Mouse (Mus musculus): ENCODE results near the gene Gpatch2l.

Gene Gpatch2l

DNA sequence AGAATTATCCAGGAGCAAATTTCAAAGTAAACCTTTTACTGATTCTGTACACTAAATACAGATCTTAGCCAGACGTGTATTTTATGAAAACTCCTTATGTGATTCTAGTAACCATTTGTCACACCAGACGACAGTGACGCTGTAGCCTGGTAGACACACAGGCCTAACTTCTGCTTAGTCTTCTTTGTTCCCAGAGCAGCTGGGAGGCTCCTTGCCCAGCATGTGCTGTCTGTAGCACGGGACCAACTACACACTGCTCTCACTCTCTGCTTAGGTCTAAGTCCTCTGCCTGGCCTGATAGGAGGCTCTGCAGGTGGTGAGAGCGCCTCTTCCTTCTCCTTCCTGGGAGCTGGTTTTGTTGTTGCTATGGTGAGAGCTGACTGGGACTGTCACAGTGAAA lies 35.2 kb downstream of the Gpatch2l start:
- in situ Hi-C loops (cut with MboI) = no loop called here

- in situ Hi-C loops (cut with MboI) = no loop called here
Measured at GRCm38 (mm10) chr12:86280000-86280399, 38.3 kb downstream of the Gpatch2l start.

- in situ Hi-C loops (cut with MboI) = no loop called here
Measured at GRCm38 (mm10) chr12:86285704-86286103, 44.0 kb downstream of the Gpatch2l start.

GRCm38 (mm10) chr12:86297450-86297849 lies 55.8 kb downstream of the Gpatch2l start:
- in situ Hi-C loops (cut with MboI) = no loop called here

DNA sequence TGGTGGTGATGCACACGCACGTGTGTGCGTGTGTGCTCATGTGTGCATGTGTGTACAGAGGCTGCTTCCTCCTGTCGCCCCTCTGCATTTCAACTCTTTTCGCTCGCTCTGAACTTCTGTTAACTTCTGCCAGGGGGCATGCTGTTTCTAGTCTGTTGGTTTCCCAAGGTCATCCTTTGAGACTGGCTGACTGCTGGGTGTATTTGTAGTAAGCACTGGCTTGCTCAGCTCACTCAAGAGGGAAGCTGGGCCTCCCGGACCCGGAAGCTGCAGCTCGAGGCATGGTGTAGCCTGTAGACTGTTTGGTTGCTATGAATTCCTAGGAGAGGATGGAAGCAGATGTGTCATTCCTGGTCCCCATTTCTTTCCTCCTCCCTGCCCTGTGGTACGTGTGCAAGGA lies 61.3 kb downstream of the Gpatch2l start:
- in situ Hi-C loops (cut with MboI) = no loop called here

DNA sequence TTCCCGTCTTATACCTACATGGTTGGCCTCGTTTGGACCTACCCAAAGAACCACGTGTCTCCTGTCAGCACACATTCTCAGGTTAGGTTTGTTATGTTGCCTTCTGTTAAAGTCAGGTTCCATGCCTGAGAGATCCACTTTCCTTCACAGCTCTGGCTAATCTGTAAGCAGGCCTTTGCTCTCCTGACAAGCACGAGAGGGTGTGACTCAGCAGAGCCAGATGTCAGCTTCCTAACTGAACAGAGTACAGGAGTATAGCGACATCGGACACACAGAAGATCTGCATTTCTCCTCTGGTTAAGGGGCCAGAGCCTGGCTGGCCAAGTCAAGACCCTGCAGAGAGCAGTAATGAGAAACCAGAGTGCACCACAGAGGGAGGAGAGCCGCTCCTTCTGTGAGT lies 63.4 kb downstream of the Gpatch2l start:
- in situ Hi-C loops (cut with MboI) = no loop called here

DNA sequence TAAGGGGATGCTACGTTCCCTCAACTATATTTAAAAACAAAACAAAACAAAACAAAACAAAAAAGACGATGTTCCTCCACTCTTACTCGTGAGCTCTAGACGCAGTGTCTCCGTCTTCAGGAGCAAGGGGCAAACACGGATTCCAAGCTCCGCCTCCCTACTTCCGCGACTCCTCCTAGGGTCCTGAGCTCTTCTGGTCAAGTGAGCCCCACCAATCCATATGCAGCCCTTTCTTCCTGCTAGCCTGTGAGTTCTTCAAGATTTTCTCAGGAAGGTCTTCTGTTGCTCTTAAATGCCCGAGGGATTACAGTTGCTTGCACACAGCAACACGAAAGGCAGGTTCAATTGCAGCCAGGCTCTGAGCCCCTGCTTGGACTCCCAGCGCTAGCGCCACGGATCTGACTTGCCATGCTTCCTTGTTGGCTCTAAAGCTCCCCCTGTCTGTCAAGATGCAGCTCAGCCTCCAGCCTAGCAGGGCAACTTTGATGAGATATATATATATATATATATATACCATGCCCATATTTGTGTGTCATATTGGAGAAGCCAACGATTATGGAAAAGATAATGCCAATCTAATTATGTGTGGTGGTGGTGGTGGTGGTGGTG lies 64.1 kb downstream of the Gpatch2l start:
- in situ Hi-C loops (cut with MboI) = no loop called here

DNA sequence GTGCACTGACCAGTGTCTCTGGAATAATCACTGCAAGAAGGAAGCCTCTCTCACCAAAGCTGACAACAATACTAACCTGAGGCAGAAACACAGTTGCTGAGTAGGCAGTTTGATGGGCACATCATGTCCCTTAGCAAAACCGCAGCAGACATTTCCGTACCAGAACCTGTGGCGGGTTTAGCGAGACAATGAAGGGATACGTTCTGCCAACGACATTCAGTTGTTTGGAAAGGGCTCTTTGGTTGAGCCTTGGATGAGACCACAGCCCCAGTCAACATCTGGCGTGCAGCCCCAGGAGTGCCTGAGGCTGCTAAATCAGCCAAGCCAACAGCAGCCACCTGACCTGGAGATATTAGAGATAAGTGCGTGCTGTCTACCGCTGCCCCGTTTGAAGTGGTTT lies 67.8 kb downstream of the Gpatch2l start:
- in situ Hi-C loops (cut with MboI) = no loop called here

DNA sequence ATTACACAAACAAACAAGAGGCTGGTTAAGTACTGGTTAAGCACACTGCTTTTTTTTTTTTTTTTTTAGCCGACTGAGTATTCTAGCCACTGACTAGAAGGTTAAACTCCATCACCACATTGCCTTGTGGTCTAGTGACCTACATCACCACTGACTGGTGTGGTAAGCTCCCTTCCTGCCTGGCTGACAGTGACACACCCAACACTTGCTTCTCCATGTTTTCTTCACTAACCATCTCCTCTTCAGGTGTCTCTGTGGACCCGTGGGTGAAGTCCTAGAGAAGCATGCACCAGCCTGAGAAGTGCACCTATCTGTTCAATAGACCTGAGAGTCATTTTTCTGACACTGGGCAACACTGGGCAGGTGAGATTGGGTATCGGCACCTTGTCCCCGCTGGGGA lies 68.2 kb downstream of the Gpatch2l start:
- in situ Hi-C loops (cut with MboI) = no loop called here

GRCm38 (mm10) chr12:86320629-86321028 lies 79.0 kb downstream of the Gpatch2l start:
- in situ Hi-C loops (cut with MboI) = no loop called here

DNA sequence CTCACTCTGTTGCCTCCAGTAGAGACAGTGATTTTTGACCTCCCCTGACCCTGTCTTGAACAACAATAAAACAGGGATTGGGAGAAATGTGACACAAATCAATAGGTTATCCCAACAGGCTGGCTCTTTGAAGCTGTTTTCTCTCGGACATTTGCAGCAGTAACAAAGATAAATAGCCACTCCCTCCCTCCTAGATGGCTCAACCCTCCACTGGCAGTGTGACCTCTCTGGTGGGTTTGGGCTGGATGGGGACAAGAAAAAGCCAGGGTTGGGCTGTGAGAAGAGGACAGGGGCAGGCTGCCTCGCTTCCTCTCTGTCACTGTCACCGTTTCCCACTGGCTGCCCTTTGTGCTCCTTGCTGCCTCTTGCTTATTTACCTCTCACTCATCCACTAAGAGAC lies 82.6 kb downstream of the Gpatch2l start:
- in situ Hi-C loops (cut with MboI) = no loop called here

- in situ Hi-C loops (cut with MboI) = no loop called here
Measured at GRCm38 (mm10) chr12:86329813-86330212, 88.2 kb downstream of the Gpatch2l start.

DNA sequence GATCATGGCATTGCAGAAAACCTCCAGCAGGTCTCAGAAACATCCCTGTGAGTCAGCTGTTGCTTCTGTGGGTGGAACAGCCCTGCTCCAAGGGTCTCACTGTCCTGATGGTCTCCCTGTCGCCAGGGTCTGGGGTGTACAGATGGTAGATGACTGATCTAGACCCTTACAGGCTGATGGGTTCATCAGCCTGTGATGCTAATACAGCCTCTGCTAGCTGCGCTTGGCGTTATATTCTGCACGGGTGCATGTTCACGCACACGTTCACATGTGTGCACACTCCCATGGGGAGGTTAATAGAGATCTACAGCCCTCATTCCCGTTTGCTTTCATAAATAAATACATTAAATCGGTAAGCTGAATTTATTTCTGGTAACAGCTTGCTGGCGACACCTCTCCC lies 89.0 kb downstream of the Gpatch2l start:
- in situ Hi-C loops (cut with MboI) = no loop called here

GRCm38 (mm10) chr12:86331248-86331647 lies 89.6 kb downstream of the Gpatch2l start:
- in situ Hi-C loops (cut with MboI) = no loop called here

GRCm38 (mm10) chr12:86336209-86336608 lies 94.6 kb downstream of the Gpatch2l start:
- in situ Hi-C loops (cut with MboI) = no loop called here

DNA sequence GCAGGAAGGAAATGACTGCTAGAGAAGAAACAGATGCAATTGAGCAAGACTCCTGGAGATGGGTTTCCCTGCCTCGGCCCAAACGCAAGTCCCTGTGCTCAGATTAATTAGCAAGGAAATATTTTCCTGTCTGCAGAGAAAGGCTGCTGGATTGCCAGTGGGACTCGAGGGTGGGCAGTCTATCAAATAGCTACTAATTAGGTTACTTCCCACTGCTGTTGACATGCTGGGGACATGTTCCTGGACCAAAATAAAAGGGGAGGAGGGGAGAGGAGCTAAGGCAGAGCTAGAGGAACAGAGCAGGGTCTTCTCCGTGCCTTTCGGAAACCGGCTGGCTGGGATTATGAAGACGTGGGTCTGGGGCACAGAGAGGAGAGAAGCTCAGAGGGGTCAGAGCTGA lies 95.2 kb downstream of the Gpatch2l start:
- in situ Hi-C loops (cut with MboI) = no loop called here
